Mouse (Mus musculus) granulocyte monocyte progenitor cell, adult 5-6 weeks (primary cell): ENCODE measurements at regions not wholly inside any gene's neighbourhood (a gene's known extent, or its start where the extent isn't known, plus 50 kb on each side); places are given as distances from the start of the nearest gene placed in this dataset.

Source experiments
- ATAC-seq: replicated peaks from 2 replicates; pipeline ENCODE4 v1.8.0; 2016; ENCODE audit warnings: mild to moderate bottlenecking, moderate TSS enrichment, inconsistent platforms; ENCODE audit not compliant: poor library complexity, severe bottlenecking

DNA sequence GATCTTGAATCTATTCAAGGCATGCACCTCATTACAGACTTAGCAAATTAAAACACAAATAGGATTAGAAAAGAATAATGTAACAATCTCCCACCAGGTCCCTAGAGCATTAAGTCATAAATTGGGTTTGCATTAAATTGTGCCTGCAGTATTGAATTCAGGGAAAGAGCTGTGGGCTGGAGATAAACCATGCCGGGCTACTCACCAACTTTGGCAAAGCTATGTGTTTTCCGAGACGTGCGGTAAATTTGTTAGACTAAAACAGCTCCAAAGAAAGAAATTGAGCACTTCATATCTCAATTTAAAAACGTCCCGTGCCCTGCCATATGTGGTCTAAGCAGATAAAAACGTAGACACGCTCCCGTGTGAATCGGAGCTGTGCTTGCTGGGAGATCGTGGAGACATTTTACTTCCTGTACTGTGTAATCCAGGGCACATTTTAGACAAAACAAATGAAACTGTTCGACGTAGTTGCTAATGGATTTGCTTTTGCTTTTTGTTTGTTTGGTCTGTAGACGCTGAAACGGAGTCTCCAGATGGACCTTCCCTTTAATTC, 219.5 kb downstream of the Snx10 start:
- ATAC-seq: 0 out of 2 replicates have a peak, but pooled peaks have one; percentile 14

DNA sequence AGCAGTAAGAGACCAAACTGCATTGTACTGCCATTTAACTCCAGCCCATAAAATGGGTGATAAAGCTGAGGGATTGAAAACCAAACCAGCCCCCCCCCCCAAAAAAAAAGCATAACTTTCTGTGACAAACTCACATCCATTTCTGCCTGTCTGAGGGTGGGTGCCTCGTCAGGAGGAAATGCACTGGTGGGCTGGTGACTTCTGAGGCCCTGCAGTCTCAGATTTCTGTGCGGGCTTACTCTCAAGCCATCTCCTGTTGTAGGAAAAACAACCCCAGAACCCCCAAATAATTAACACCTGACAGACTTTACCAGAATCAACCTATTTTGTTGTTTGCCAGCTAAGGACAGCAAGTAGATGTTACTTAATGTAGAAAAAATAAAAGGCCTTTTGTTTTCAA, 220.9 kb downstream of the Snx10 start:
- ATAC-seq: no peak

DNA sequence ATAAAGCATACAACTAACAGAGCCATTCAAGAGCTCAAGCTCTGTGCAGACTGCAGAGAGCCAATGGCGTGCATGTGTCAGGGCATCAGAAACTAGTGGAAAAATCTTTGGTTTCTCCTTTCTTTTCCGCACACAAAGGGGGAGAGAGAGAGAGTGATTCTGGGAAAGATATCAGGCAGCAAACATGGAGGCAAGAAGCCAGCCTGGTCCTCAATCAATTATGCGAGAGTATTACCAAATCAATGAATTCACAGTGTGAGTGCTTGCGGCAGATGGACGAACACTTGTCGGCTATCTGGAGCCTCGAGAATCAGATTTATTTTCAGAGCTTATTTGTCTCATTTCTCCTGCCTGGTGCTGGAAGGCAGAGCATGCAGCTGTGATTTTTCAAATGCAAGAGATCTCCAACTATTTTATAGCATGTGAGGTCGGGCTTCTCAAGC, 230.6 kb downstream of the Snx10 start:
- ATAC-seq: no peak

DNA sequence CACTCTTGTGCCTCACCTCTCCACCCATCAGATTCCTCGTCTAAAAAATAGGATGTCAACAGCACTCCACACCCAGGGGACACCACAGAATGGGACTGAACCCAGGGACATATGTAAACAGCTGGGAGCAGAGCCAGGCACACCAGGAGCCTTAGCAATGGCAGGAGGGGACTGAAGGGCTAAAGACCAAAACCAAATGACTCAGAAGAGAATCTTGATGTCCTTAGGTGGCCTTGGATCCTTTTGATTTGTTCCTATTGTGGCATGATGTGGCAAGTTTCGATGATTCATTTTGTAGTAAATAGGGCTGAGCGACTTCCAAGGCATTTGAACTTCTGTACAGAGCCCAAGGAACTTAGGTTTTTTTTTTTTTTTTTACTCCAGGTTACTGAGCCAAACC, 233.4 kb downstream of the Snx10 start:
- peak; percentile 50 for ATAC-seq

DNA sequence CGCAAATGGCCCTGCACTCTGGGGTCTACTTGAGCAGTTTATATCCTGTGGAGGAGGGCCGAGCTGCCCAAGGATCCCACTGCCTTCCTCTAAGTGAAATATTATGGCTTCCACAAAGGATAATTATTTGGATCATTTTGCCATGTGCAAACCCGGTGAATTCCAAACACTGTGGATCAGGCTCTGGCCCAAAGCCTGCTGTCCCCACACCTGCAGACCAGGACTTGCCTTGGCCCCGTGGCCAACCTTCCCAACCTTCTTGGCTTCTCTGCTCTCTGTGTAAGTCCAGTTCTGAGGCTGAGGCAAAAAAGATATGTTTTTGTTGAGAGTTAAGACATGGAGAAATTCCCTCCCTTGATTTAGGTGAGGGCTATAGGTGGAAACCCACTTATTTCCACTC, 234.0 kb downstream of the Snx10 start:
- no peak for ATAC-seq

DNA sequence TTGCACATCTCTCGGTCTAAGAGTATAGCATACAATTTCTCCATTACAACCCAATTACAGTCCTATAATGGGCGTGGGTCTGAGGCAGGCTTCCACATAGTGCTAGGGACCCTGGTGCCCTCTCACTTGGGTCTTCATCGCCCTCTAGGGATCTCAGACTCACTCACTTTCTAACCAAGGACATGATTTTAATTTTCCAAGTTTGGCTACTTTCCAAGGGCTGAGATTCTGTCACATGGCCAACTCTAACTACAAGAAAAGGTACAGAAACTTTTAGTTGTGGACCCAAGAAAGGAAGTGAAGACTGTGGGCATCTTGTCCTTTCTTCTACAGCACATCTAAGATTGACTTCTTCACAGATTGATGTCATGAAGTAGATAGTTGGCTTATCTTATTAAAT, 235.1 kb downstream of the Snx10 start:
- ATAC-seq: no peak

DNA sequence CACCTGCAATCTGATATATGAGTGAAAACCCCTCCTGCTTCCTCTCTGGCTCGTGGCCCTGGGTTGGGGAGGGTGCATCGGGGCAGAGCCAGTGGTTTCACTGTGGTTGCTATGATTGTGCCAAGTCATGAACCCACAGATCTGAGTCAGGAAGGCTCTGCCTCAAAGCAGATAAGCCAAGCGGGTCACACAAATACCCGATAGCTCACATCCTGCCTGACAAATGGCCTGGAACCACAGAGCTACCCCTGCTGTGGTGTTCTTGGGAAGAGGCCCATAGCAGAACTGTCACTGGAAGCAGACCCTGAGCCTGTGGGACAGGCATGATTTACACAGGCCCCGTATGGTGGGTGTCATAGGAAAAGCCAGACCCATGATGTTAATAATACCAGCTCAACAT, 236.7 kb downstream of the Snx10 start:
- ATAC-seq: peak; percentile 84

DNA sequence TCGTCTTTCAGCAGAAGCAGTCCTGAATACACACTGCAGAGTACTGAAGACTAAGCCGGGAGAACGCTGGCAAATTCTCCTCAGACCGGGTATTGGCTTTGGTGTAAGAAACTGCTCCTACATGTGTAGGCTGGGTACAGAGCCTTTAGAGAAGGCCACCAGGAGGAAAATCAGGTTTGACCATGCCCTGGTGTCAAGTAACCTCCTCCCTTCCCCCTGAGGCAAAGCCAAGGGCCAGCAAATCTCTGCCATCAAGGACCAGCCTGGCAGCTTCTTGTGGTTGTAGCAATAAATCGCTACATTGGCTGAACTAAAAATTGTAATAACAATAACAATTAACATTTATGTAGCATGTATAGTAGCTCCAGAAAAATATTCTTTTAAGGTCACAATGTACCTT, 237.8 kb downstream of the Snx10 start:
- ATAC-seq: no peak

DNA sequence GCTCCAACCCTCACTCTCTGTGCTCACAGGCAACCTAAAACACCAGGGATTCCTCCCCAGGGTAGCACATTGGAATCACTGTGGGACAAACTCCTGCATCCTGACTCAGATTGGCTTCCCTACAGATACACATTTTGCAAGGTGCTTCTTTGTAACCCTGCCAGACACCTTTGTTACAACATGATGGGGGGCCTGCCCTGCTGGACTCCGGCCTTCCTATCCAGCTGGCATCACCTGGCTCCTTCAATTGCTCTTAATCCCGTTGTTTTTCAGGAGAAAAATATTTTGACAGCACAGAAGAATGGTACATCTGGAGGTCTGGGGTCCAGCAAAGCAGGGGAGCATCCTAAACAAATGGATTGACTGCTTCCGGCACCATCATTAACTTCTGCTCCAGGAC, 242.8 kb downstream of the Snx10 start:
- ATAC-seq: no peak

DNA sequence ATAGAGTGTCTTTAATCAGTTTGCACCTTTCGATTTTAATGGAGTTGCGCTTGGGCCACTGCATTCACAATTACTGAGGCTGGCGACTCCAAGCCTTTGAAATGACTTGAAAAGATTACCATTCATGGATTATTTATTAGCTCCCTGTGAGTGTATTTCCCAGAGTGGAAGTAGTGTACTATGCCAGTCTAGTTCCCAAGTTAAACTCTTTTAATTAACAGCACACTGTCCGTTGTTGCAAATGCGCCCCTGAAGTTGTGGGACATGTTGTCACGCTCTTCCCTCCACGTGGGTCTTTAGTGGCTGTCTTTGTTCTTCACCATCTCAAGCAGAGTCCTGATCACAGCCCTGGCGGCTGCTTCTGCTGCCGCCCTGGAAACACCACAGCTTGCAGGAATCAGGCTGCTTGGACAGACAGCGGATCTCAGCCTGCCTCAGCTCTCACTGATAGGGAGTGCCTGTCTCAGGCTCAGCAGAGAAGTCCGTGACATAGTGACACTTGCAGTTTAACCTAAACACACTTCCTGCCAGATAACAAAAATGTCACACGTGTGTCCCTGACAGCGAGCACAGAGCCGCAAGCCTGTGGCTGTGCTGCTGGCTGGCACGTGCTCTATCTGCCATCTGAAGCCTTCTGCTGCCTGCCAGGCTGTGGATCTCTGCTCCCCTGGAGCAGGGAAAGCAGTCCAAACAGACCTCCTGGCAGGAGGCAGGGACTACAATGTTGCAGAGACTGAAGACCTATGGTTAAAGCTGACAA, 244.1 kb downstream of the Snx10 start:
- peak; percentile 79 for ATAC-seq

DNA sequence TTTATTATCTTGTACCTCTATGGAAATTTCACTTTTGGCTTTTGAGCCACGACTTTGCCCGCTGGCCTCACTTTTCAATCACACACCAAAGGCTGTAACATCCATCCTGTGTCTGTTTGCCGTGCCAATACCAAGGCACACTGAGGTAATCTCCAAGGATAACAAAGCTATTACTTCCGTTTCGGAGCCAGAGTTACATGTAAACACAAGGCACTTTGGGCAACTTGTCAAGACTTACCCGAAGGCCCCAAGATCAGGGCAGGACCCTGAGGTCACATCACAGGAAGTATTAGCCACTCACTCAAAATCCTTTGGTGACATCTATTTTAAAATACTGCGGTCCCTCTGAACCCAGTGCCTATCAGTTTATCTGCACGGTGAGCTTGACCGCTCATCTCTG, 241.3 kb downstream of the Skap2 start:
- no peak for ATAC-seq

DNA sequence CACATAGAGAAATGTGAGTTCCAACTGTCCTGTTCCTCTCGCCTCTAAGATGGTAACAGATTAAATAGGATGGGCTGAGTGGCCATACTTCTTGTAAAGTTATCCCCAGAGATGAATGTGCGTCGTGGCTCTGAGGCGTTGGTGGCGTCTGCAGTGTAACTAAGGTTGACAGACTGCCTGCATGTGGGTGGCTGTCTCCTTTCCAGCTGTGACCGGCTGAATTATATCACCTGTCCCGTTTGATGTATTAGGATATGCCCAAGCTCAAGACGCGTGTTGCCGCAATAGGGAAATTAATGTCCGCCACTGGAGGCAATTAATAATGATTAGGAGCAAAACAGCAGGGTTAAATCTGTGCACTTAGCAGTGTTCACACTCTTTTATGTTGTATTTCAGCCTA, 240.9 kb downstream of the Skap2 start:
- ATAC-seq: no peak

DNA sequence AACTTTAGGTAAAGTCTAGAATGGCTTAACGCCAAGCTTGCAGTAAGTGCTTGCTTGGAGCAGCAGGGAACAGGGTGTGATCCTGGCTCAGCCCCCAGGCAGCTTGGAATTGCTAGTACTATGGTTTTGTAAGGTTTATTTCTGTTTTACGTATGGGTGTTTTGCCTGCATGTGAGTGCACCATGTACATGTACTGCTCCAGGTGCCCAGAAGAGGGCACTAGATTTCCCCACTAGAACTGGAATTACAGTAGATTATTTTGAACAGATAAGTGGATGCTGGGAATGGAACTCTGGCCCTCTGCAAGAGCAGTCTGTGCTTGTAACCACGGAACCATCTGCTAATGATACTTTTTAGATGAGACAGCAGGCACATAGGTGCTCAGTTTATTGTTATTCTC, 237.6 kb downstream of the Skap2 start:
- 0 out of 2 replicates have a peak, but pooled peaks have one; percentile 40 for ATAC-seq

DNA sequence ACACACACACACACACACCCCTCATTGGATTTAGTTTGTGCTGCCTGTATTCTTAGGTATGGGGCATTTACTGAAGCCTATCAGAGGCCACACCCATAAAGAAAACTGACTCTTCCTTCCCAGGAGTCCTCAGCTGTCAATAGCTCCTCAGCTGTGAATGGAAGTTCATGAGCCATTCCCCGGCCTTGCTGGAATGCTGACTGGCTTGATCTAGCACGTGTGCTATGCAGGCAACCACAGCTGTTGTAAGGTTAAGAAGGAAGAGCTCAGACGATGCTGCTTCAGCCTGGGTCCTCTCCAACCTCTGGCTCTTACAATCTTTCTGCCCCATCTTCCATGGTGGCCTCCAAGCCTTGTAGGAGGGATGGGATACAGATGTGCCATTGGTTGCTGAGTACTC, 226.7 kb downstream of the Skap2 start:
- no peak for ATAC-seq

DNA sequence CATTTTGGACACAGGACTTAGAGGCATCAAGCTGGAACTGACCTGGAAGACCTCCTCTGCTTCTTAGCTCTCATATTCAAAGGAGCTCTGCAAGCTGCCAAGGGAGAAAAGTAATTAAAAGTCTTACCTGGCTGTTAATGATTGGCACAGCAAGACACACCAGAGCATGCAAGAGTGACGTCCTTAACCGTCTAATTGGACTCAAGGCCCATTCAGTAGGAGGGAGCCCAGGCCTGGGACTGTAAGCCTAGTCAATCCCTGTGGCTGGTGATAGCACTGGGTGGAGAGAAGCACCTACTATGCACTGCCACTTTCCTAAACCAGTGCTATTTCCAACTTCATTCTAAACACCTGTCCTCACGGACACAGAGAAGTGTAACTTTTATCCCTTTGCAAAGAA, 225.5 kb downstream of the Skap2 start:
- ATAC-seq: no peak

DNA sequence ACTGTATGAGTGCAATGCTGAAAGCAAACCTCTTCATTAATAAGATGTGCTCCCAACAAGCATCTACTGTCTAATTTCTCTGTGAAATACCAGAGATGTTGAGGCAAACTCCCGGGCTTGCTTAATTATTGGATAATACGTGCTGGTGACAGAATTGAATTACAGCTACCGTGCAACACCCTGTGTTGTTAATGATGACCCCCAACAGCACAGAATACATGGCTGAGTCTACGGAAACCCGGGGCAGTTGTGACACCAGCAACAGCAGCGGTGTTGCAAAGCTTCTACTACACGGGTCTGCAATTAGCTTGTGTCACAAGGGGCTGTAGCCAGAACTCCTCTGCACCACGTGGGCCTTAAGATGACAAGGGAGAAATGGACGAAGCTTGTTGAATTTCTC, 224.2 kb downstream of the Skap2 start:
- no peak for ATAC-seq

DNA sequence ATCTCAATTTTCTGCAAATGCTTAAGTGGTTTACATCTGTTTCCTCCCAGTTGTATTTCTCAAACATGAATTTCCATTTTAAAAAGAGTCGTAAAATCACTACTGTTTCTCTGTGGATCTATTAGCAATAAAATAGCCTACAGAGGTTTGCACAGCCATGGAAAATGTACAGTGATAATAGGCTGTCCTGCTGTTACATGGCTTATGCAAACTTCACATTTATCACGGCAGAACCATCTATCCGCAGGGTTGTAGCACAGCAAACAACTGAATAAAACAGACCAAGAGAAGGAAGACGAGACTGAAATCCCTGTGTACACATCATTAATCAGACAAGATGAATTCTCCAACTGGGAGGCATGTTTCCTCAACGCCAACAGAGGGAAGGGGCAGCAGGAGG, 222.1 kb downstream of the Skap2 start:
- no peak for ATAC-seq

DNA sequence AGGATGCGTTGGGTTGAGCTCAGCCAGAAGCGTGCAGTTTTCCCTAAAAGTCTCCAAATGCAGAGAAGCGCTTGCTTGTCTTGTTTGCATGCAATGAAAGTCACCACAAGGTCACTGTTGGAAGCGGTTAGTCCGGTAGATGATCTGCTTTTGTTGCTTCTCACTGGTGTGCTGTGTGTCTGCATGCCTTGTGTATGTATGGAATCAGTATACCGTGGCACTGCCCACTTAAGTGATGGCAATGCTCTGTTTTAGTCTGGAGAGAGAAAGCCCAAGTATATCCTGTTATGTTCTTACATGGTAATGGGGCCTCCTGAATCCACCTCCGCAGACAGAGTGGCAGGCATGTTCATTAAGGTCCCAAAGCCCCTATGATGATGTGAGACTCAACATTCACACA, 221.7 kb downstream of the Skap2 start:
- ATAC-seq: no peak

DNA sequence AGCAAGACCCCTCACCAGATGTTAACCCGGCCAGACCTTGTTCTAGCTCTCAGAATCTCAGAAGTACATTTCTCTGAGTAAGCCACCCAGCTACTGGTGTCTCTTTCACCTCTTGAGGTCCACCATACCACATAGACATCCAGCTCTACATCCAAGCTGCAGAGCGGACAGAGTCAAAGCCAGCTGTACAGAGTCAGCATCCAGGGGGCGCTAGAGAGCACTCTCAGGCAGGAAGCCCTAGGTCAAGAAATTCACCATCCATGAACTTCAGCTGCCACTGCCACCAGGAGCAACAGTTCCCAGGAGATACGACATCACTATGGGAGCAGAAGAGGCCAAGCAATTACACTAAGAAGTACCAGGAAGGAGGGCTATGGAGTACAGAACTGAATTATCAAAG, 217.0 kb downstream of the Skap2 start:
- ATAC-seq: peak; percentile 55; the same call in 1 of the 2 replicates

DNA sequence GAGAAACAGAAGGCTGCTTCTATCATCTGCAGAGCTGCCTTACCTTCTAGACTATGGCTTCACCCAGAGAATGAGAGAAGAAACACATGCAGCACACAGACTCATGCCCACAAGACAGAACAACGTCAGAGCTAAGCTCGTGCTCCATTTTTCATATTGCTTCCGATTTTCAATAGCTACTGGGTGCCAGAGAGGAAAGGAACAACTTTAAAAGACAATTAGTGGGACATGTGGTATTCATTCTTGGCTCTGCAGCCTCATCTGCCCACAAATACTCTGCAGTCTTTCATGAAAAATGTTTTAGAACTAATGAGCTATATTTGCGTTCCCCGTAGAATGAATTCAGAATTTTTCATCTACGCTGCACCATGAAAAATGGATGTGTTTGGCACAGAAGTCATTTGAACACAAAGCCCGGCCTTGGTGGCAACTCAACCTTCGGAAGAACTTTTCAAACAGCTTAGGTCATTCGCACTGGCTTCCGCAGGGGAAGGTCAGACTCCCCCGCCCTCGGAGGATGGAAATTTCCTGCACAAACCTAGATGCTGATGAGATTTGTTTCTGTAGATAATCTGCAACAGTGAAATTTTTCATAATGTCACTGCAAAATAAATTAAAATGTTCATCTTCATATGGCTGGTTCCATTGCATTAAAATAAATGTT, 213.6 kb downstream of the Skap2 start:
- no peak for ATAC-seq

DNA sequence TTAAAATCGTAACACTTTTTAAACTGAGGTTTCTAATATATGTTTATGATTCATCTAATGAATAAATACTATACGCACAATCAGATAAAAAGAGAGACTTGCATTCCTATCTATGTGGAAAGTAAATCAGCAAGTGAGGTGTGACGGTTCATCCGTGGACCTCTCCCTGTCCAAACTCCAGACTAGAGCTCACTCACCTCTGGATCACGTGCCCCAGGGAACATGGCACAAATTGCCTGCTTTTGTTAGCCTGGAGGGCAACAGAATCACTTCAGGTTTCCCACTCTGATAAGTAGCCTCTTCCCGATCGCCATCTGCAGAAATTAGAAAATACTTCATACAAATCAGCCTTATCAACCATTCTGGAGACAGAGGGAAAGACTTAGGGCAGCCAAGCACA, 206.7 kb downstream of the Skap2 start:
- no peak for ATAC-seq
